Mouse (Mus musculus) kidney, postnatal 25 days (tissue): Measurements from ENCODE around the gene Pcnx4.
"Not testable (repeated sequence)": the region's sequence is repeated elsewhere in the genome, so short reads cannot be mapped to it uniquely, and the experiment has no call there.

Source experiments
- DNase-seq, 2 experiments: peaks; one replicate each; pipeline ENCODE4 v3.0.0; 2021; ENCODE audit warnings: mixed read lengths in 2 of 2

The Pcnx4 gene

DNA sequence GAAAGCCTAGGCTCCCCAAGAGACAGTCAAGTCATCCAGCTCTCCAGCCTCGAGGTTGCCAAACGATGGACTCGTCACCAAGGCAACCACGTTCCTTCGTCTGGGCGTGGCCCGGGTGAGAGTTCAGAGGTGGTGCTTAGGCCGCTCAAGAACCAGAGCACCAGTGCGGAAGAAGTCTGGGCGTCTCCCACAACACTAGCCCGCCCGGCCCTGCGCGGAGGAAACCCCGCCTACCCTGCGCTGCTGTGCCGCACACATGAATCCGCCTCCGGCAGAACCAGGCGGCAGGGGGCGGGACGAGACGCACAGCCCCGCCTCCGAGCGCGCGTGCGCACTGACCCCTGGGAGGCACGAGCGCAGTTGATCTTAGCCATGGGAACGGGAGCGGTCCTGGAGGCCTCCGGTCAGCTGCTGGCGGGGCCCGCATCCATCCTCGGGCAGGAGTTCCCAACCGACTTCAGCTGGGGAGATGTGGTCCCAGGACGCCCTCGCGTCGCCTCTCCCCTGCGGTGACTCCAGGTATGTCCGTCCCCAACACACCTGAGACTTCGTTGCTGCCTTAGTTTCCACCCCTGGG is at the start of gene Pcnx4:
Gene Pcnx4 (plus strand): TSS at position 363 of the 577 bp plus-strand sequence.
- peak; percentile 97 for DNase-seq

DNA sequence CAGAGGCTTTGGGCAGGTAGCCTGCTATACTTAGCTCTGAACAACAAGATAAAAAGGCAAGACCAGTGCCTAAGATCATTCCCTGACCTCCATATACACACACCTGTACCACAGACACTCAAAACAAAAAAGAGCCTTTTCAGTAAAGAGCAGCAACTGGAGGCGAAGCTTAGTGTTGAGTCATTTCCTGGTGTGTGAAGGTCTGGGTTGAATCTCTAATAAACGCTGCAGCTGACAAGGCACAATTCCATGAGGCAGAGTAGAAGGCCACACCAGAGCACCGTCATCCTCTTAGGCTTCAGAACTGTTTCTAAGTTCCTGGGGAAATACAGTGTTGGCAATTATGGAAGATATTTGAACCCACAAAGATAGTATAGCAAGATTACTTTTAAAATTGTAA is 48.7 kb upstream of the Pcnx4 start:
- DNase-seq, result no peak

- no peak for DNase-seq
Observed at GRCm38 (mm10) chr12:72489995-72490394, 46.2 kb upstream of the Pcnx4 start.

- no peak for DNase-seq
Observed at GRCm38 (mm10) chr12:72491063-72491719, 45.0 kb upstream of the Pcnx4 start.

DNA sequence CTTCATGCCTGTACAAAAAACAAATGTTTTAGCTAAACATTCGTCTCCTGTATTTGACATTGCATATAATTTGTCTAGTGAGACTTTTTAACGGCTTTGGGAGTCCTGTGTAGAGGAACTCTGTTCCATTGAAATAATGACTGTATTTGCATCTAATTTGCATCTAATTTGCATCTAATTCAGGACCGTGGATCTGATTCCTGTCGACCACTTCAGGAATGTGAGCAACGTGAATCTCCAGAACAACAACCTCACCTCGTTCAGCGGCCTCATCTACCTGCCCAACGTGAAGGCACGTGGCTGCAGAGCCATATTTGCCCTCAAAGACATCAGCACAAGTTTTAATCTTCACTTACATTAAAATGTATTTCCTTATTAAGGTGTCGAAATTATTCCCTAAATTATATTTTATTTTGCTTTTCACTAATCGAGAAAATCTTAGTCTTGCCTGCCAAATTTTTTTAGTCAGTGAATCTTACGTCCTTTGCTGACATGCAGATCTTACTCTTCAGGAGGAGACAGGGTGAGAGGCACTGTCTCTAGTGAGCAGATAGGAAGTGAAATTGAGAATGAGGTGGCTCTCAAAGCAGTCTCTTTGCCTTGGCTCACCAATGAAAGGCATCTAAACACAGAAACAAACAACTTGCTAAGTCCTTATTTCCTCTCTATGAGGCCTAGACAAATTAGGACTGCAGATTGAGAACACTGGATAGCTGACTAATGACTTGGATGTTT is 39.1 kb upstream of the Pcnx4 start:
- DNase-seq, result no peak

GRCm38 (mm10) chr12:72509606-72510005 is 26.6 kb upstream of the Pcnx4 start:
- DNase-seq, result no peak

DNA sequence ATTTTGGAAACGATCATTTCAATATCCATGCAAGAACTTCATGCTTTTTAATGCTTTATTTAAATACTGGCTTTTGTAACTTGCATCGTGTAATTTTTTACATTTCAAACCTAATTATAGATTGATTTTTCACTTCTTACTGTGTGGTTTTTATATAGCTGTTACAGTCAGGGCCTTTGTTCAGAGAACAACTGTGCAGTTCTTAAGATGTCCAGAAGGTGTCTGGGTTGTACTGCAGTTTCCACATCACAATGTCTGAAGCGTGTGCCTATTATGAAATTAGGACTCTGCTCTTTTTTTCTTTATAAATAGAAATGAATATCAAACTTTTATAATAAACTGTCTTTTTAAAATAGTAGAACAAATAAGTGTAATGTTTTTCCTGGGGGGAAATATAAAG is 20.7 kb upstream of the Pcnx4 start:
- no peak for DNase-seq

DNA sequence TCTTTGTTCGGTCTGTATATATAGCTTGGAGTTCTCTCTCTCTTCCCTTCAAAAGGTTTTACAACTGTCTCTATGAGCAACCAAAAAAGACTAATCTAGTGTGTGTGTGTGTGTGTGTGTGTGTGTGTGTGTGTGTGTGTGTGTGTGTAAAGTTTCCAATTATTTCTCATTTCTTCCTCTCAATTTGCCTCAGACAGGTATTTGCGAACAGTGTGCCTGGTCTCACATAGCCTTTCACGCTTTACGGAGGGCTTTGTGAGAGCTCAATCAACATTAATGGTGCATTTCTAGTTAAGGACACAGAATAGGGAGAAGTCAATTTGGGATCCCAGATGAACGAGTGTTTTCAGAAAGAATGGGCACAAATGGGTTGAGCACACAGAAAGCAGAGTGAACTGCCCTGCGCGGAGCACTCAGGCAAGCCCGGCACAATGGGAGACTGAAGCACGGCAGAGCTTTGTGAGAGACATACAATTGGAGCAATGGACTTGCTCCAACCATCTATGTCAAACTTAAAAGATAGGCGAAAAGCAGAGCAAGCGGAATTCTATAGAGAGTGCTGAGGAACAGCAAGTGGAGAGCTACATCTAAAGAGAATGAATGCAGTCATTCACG is 18.0 kb upstream of the Pcnx4 start:
- no peak for DNase-seq

DNA sequence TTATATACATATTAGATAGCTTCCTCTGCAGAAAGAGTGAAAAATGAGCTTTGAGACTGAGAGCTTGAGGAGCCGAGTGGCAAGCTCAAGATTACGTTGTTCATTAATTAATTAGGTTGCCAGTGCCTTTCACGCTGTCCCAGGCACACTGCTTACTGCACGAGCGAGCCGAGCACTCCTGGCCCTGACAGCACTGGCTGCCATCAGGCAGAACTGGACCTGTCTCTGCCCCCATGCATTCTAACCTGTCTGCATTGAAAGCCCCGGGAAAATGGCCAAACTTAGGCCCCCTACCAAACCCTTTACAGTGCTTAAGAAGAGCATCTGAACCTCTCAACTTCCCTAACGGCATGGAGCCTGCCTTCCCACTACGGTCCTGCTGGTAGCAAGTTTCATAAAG is 16.8 kb upstream of the Pcnx4 start:
- DNase-seq, result no peak

DNA sequence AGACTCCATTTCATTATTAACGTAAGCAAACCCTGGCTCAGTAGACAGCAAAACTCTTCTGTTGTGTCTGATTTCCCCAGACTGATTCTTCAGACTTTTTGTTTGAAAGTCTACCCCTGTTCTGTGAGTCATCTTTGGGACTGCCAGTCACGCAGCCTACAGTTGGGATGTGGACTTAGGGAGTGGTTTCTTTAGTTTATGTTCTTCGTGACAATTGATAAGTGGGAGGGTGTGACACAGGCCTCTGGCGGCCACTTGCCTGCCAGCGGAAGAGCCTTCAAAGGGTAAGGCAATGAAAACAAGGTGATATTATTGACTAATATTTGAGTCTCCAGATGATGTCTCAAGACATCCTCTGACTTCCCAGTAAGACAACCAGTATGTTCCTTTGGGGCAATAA is 16.3 kb upstream of the Pcnx4 start:
- no peak for DNase-seq

GRCm38 (mm10) chr12:72520645-72521044 is 15.5 kb upstream of the Pcnx4 start:
- DNase-seq, result peak; percentile 44 to 59

DNA sequence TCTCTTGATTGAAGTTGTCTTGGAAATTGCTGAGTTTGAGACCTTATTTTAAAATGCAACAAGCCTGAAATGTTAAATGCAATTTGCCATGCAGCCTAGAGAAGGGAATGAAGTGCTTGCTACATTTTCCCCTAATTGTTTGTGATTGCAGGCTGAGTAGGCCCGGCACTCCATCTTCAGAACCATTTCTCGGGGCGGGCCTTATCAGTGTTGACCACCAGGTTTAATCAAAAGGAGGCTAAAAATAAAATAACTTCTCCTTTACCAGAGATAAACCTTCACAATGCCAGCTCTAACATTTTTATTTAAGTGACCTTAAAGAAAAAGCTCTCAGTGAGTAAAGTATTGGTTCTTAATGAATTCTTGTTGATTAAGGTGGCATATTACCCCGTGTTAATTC is 10.6 kb upstream of the Pcnx4 start:
- DNase-seq, result no peak

DNA sequence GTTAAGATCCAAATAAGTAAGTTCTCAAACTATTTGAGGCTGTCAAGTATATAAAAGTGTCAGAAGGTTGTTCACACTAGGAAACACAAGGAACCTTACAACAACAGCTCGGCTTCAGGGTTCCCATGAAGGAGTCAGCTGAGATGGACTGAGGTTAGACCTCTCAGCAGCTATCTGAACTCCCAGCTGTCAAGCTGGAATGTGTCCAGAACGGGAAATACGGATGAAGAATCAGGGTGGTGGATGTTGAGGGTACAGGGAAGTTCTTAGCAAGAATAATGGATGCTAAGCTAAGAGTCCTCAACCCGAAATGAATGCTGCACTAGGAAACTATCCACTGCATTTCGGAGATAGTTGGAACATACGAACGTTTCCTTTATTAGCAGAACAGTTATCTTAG is 3.9 kb upstream of the Pcnx4 start:
- no peak for DNase-seq

DNA sequence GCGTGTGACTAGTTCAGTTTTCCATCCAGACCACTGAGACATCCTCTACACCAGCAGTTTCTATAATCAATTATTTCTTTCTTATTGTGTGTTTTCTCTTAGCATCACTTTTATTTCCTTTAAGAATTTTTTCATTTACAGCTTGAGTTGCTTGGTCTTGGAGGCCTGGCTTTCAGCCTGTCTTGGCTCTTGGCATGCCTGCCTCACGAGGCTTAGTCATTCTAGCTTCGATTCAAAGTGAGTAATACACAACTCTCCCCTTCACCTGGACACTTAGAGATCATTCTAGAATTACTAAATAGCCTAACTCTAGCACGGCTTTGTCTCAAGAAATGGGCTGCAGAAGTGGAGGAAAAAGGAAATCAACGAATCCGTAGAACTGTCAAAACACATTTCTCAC is 2.2 kb upstream of the Pcnx4 start:
- no peak for DNase-seq

- DNase-seq, result peak in 1 of 2 experiments; percentile 22
Observed at GRCm38 (mm10) chr12:72535599-72535998, 584 bp upstream of the Pcnx4 start.

DNA sequence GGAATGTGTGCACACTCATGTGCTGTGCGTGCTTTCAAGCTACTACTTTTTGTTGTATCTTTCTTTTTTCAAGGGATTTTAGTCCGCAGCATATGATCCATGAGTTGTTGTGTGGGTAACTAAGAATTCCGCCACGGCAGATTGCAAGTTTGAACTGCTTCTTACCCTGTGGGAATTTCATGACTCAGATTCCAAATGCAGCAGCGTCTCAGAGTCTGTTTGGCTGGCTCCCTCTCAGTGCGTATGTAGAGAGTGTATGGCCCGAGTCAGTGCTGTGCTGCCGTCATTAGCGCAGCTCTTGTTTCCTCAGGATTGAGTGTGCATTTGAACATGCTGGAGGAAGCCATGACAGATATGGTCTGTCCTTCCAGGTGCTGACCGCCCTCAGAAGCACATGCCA is 2.4 kb downstream of the Pcnx4 start:
- DNase-seq, result no peak

GRCm38 (mm10) chr12:72554347-72554746 is 18.2 kb downstream of the Pcnx4 start:
- no peak for DNase-seq

- DNase-seq, result no peak
Observed at GRCm38 (mm10) chr12:72564281-72564795, 28.2 kb downstream of the Pcnx4 start.

GRCm38 (mm10) chr12:72582021-72582420 is 45.8 kb downstream of the Pcnx4 start:
- DNase-seq, result no peak

DNA sequence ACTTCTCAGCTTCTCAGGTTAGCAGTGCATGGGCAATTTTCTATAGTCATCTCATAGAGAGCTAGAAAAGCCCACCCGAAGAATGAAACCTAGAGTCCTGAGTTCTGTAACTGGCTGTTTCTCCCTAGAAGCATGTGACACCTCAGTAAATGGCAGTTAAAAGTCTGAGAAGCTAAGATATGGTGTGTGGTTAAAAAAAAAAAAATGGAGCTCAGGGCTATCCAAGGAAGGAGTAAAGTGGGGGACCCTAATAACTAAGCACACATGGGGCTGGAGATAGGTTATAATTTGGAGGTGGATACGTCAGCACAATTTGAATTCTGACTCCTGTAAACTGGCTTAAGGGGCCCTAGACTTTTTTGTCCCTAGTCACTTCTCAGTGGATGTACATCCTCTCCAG is 46.9 kb downstream of the Pcnx4 start:
- no peak for DNase-seq

- DNase-seq, result no peak
Observed at GRCm38 (mm10) chr12:72585339-72585738, 49.2 kb downstream of the Pcnx4 start.

DNA sequence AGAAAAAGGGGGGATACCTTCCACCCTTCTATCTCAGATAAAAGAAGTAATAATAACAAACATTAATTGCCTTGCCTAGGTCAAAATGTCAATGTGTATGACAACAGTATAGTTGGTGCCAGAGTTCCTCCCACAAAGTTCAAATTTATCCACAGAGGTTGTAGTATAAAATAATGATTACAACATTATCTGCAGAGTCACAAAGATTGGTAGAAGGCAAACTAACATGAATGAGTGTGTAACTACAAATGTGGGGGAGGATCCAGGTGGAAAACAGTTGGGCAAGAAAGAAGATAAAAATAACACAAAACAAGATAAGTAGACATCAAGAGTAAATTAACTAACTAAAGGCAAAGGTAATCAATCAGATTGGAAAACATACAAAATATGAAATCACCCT is 56.8 kb downstream of the Pcnx4 start:
- no peak for DNase-seq

GRCm38 (mm10) chr12:72594001-72594400 is 57.8 kb downstream of the Pcnx4 start:
- no peak for DNase-seq

DNA sequence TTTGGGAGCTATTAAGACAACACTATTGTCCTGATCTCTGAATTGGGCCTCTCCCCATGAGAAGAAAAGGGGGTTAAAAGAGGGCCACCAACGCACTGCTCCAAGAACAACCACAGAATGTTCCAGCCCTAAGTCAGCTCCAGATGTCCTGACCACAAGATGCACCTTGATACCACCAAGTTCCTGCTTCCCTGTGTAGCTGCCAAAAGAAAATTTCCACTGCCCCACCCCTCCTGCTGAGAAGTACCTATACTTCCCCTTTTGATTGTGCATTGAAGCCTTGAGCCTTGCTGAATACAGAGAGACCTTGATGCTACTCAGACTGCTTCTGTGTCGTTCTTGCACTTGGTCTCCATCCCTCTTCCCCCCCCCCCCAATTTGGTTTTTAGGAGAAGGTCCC is 62.5 kb downstream of the Pcnx4 start:
- DNase-seq, result not testable (repeated sequence)
